Mouse (Mus musculus) liver, embryonic 12.5 days (tissue): ENCODE measurements around the gene Rnls. TPM values are rescaled to one million over a fixed set of nuclear protein-coding genes. Genes with fewer than 3 reads are reported as not detected.
"Not testable (repeated sequence)": the region's sequence is repeated elsewhere in the genome, so short reads cannot be mapped to it uniquely, and the experiment has no call there.

ENCODE experiments used
- ATAC-seq: fragments of 200-750 bp; cut with Nextera tagmentation; 2 replicates; pipeline ENCODE4 v1.8.0; 2017; ENCODE audit warnings: moderate number of reproducible peaks, mild to moderate bottlenecking, moderate library complexity
- H3K27ac ChIP-seq: fragments of 300-500 bp; sonication (generic); 2 replicates; pipeline ENCODE4 v1.5.1; 2016; ENCODE audit warnings: mild to moderate bottlenecking
- H3K27me3 ChIP-seq: fragments of 300-500 bp; sonication (generic); replicated peaks from 2 replicates; pipeline ENCODE4 v1.6.1; 2016; ENCODE audit warnings: mild to moderate bottlenecking, moderate library complexity
- H3K36me3 ChIP-seq: fragments of 300-500 bp; sonication (generic); 2 replicates; pipeline ENCODE4 v1.6.1; 2016; ENCODE audit warnings: mild to moderate bottlenecking, moderate library complexity
- H3K4me1 ChIP-seq: fragments of 300-500 bp; sonication (generic); 2 replicates; pipeline ENCODE4 v1.6.1; 2016
- H3K4me2 ChIP-seq: fragments of 300-500 bp; sonication (generic); 2 replicates; pipeline ENCODE4 v1.6.1; 2016; ENCODE audit warnings: mild to moderate bottlenecking, moderate library complexity
- H3K4me3 ChIP-seq: fragments of 300-500 bp; sonication (generic); 2 replicates; pipeline ENCODE4 v1.5.1; 2016; ENCODE audit warnings: mild to moderate bottlenecking, moderate library complexity
- H3K9ac ChIP-seq: fragments of 300-500 bp; sonication (generic); 2 replicates; pipeline ENCODE4 v1.6.1; 2016; ENCODE audit warnings: mild to moderate bottlenecking, moderate library complexity
- H3K9me3 ChIP-seq: fragments of 300-500 bp; sonication (generic); replicated peaks from 2 replicates; pipeline ENCODE4 v1.6.1; 2016; ENCODE audit warnings: mild to moderate bottlenecking, moderate library complexity
- WGBS: fragments of 180-500 bp; shearing (Covaris S2); methylation state at CpG from one replicate; pipeline ENCODE4 v1.1.7; 2016; ENCODE audit not compliant: insufficient replicate concordance; 5-methylcytosine and 5-hydroxymethylcytosine counted together
- polyA plus RNA-seq: library from polyadenylated mRNA; unstranded; fragments of >200 nt; fragmentation: Nextera tagmentation; extraction: Ambion mirVana; gene quantifications from 2 replicates; pipeline ENCODE4 v1.2.1, GENCODE M21; 2016

The Rnls gene
- polyA plus RNA-seq = 1.4 and 1.5 TPM in 2 replicates

- H3K27me3 ChIP-seq = no peaks in the 10 kb centered on the region
- peak within 1 kb of the TSS; percentile 84 for H3K4me2 ChIP-seq
- WGBS = 1% methylated on average over 48 of the region's 48 CpGs
- peak within 1 kb of the TSS; percentile 65 for H3K27ac ChIP-seq
- H3K9ac ChIP-seq = peak within 1 kb of the TSS; percentile 75
- peak; percentile 97 for ATAC-seq
- peaks cover 9% of the 10 kb centered on the region; the same call in 1 of the 2 replicates for H3K4me1 ChIP-seq
- H3K4me3 ChIP-seq = peak within 1 kb of the TSS; percentile 65
- no peaks in the 10 kb centered on the region for H3K9me3 ChIP-seq
- H3K36me3 ChIP-seq = no peaks in the 10 kb centered on the region
Observed at GRCm38 (mm10) chr19:33391651-33392382, at the start of gene Rnls. TSS of gene Rnls (minus strand) at chr19:33392295.

DNA sequence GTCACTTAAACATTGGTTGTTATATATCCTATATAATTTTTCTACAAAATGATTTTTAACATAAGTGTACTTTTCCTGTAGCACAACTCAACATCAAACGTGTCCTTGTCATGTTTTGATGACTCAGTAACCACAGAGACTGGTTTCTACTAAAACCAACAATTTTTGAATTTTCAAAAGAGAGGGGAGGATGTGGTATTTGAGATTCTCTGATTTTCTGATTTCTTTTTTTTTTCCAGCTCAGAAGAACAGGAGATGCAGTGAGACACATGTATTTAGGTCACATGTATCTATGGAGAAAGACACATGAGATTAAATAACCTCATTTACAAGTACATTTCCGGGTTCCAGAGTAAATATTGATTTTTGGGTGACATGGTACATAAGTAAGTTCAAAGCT, 37.4 kb upstream of the Rnls start:
- H3K9me3 ChIP-seq = no peaks in the 10 kb centered on the region
- H3K4me1 ChIP-seq = no peaks in the 10 kb centered on the region
- H3K4me2 ChIP-seq = no peak overlapping the region
- ATAC-seq = no peak
- 15% methylated on average over 2 of the region's 2 CpGs for WGBS
- H3K27me3 ChIP-seq = no peaks in the 10 kb centered on the region
- no peak overlapping the region for H3K9ac ChIP-seq
- no peak overlapping the region for H3K27ac ChIP-seq
- no peaks in the 10 kb centered on the region for H3K36me3 ChIP-seq
- no peak overlapping the region for H3K4me3 ChIP-seq

DNA sequence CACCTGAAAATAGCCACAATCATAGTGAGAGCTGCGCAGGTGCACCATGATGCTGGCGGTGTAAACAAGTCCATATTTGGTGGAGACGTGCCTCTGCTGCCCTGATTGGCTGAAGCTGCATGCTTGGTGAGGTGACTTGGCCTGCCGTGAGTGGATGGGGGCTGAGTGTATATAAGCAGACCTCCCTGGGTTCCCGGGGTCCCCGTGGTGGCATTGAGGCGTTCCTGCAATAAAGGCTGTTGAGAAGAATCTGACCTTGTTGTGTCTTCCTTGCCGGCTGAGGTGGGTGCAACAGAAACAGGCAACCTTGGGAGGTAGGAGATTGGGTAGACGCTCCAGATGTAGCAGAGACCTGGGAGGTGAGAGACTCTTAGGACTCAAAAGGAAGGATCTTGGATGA, 27.3 kb upstream of the Rnls start:
- not testable (repeated sequence) for H3K27me3 ChIP-seq, H3K4me1 ChIP-seq, H3K36me3 ChIP-seq, H3K9me3 ChIP-seq, H3K4me2 ChIP-seq, H3K4me3 ChIP-seq, H3K9ac ChIP-seq, ATAC-seq, H3K27ac ChIP-seq
- 67% methylated on average over 9 of the region's 9 CpGs for WGBS

GRCm38 (mm10) chr19:33380825-33381224, 11.3 kb downstream of the Rnls start:
- Histone ChIP-seq H3K9ac (no peak overlapping the region), H3K4me3 (no peak overlapping the region), H3K36me3 (no peaks in the 10 kb centered on the region), H3K4me2 (no peak overlapping the region), H3K4me1 (no peaks in the 10 kb centered on the region), H3K27me3 (no peaks in the 10 kb centered on the region), H3K9me3 (no peaks in the 10 kb centered on the region), H3K27ac (no peak overlapping the region)
- 50% methylated on average over 2 of the region's 2 CpGs for WGBS
- ATAC-seq = no peak

DNA sequence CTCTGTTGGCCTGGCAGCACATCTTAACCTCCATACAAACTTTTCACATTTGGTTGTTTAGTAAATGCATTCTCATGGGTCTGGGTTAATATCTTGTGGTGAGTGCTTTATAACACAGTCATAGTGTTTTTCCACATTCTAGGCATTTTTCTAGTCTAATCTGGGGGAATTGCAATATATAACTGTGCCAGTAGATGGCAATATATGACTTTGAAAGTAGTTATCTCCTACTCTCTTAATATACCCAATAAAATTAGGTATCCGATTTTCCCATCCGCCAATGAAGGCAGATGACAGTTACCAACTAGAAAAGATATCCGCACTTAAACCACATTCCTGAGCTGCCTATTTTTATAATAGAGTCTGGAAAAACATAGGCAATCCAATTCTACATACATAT, 11.7 kb downstream of the Rnls start:
- no peak overlapping the region for H3K4me2 ChIP-seq
- no peaks in the 10 kb centered on the region for H3K27me3 ChIP-seq
- 19% methylated on average over 3 of the region's 3 CpGs for WGBS
- H3K4me3 ChIP-seq = no peak overlapping the region
- no peak overlapping the region for H3K27ac ChIP-seq
- no peaks in the 10 kb centered on the region for H3K4me1 ChIP-seq
- H3K36me3 ChIP-seq = no peaks in the 10 kb centered on the region
- ATAC-seq = no peak
- H3K9me3 ChIP-seq = no peaks in the 10 kb centered on the region
- no peak overlapping the region for H3K9ac ChIP-seq

DNA sequence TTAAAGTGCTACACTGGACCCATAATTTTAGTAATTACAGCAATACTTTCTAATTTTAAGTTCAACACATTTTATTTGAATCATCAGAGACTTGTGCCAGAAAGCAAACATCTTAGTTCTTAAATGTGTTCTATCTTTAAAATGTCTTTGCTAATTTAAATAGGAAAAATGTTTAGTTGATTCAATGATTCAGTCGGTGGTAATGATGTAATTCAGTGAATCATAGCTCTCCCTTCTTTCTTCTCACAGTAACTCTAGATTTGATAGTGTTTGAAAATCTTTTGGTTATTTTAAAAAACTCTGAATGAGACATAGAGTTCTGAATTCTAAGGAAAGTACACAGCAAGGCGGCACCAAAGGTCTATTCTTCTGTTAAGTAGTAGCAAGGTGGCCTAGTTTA, 23.3 kb downstream of the Rnls start:
- Histone ChIP-seq H3K4me1 (no peaks in the 10 kb centered on the region), H3K9me3 (no peaks in the 10 kb centered on the region), H3K4me3 (no peak overlapping the region), H3K27me3 (no peaks in the 10 kb centered on the region), H3K9ac (no peak overlapping the region), H3K36me3 (no peaks in the 10 kb centered on the region), H3K4me2 (no peak overlapping the region), H3K27ac (no peak overlapping the region)
- 54% methylated on average over 2 of the region's 2 CpGs for WGBS
- no peak for ATAC-seq

GRCm38 (mm10) chr19:33366661-33367060, 25.4 kb downstream of the Rnls start:
- Histone ChIP-seq H3K4me1 (no peaks in the 10 kb centered on the region), H3K9me3 (no peaks in the 10 kb centered on the region), H3K27me3 (no peaks in the 10 kb centered on the region), H3K36me3 (no peaks in the 10 kb centered on the region), H3K9ac (no peak overlapping the region), H3K4me2 (no peak overlapping the region), H3K4me3 (no peak overlapping the region), H3K27ac (no peak overlapping the region)
- ATAC-seq = no peak
- 2% methylated on average over 3 of the region's 3 CpGs for WGBS

DNA sequence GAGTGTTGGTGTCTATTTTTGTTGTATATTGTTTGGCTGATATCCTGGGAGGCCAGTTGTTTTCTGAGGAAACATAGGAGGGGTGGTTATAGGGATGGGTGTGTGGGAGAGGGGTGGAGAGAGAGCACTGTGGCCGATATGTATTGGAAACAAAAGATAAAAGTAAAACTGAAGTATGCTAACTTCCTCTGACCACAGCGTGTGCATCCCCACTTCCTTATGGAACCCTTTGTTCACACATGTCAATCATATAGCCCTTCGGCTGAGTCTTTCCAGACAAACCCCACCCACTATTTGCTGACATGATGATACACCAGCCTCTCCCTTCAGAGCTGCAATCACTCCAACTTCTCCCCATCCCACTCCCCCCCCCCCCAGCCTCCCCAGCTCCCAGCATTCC, 35.1 kb downstream of the Rnls start:
- H3K36me3 ChIP-seq = no peaks in the 10 kb centered on the region
- ATAC-seq = no peak
- no peaks in the 10 kb centered on the region for H3K27me3 ChIP-seq
- no peak overlapping the region for H3K27ac ChIP-seq
- H3K4me3 ChIP-seq = no peak overlapping the region
- H3K9ac ChIP-seq = no peak overlapping the region
- H3K4me1 ChIP-seq = no peaks in the 10 kb centered on the region
- no peaks in the 10 kb centered on the region for H3K9me3 ChIP-seq
- 8% methylated on average over 3 of the region's 3 CpGs for WGBS
- H3K4me2 ChIP-seq = no peak overlapping the region

GRCm38 (mm10) chr19:33340119-33340518, 52.0 kb downstream of the Rnls start:
- ATAC-seq = no peak
- Histone ChIP-seq H3K36me3 (no peaks in the 10 kb centered on the region), H3K9ac (no peak overlapping the region), H3K4me1 (no peaks in the 10 kb centered on the region), H3K27me3 (no peaks in the 10 kb centered on the region), H3K4me3 (no peak overlapping the region), H3K4me2 (no peak overlapping the region), H3K9me3 (no peaks in the 10 kb centered on the region), H3K27ac (no peak overlapping the region)
- WGBS = 72% methylated on average over 1 of the region's 1 CpGs

- no peaks in the 10 kb centered on the region for H3K36me3 ChIP-seq
- H3K4me1 ChIP-seq = no peaks in the 10 kb centered on the region
- ATAC-seq = no peak
- no peak overlapping the region for H3K27ac ChIP-seq
- 56% methylated on average over 4 of the region's 4 CpGs for WGBS
- H3K9me3 ChIP-seq = no peaks in the 10 kb centered on the region
- no peak overlapping the region for H3K4me2 ChIP-seq
- H3K27me3 ChIP-seq = no peaks in the 10 kb centered on the region
- no peak overlapping the region for H3K4me3 ChIP-seq
- H3K9ac ChIP-seq = no peak overlapping the region
Observed at GRCm38 (mm10) chr19:33326706-33327641, 65.1 kb downstream of the Rnls start.

- no peak overlapping the region for H3K4me3 ChIP-seq
- H3K27me3 ChIP-seq = no peaks in the 10 kb centered on the region
- no peaks in the 10 kb centered on the region for H3K4me1 ChIP-seq
- WGBS = 32% methylated on average over 1 of the region's 1 CpGs
- H3K36me3 ChIP-seq = no peaks in the 10 kb centered on the region
- no peak overlapping the region for H3K9ac ChIP-seq
- no peak overlapping the region for H3K4me2 ChIP-seq
- H3K9me3 ChIP-seq = no peaks in the 10 kb centered on the region
- ATAC-seq = no peak
- H3K27ac ChIP-seq = no peak overlapping the region
Observed at GRCm38 (mm10) chr19:33318785-33319184, 73.3 kb downstream of the Rnls start.

- Histone ChIP-seq H3K9ac (no peak overlapping the region), H3K4me3 (no peak overlapping the region), H3K27ac (no peak overlapping the region), H3K4me2 (no peak overlapping the region), H3K9me3 (no peaks in the 10 kb centered on the region), H3K27me3 (no peaks in the 10 kb centered on the region), H3K36me3 (no peaks in the 10 kb centered on the region), H3K4me1 (no peaks in the 10 kb centered on the region)
- no peak for ATAC-seq
- 53% methylated on average over 4 of the region's 4 CpGs for WGBS
Observed at GRCm38 (mm10) chr19:33317130-33317529, 75.0 kb downstream of the Rnls start.
